Comparison of ENCODE assay signal across 14 mouse cellular contexts in the genomic region with DNA sequence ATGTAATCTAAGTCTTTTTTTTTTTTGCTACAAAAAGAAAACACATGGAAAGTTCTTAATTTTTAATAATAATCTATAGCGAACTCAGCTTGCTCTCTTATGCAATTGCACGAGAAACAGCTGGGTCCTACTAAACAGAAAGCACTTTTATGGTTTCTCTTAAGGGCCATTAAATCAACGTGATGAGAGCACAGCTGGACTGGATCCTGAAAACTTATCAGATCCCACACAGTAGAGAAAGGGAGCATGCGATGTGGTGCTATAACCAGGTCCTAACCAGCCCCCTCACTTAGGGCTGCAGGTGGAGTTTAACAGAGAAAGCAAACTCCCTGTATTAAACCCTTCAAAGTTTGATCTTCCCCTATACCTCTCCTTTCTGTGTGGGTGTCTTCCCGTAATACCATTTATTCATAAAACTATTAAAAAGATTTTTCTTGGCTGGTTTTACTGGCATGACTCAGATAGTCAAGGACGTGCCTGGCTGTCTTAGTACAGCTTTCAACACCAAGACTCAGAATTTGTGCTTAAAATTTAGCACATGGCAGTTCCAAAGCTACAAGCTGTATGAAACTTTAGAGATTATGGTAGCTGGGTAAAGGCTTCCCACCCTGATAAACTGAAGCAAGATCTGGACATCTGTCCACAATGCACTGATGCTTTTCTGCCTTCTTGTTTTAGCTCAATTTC.
DNase-seq lines count a peak whose midpoint lies in the region; ATAC-seq lines count a peak whose summit lies in the region.
"Had no signal": no experiment of that assay in that cellular context is flagged by ENCODE, and none has a peak within 500 bp of the region (broad histone marks: within the 10 kb centered on the region; RNA-seq: fewer than 3 reads in every experiment).

No protein-coding gene starts in this region.

- ATAC-seq in heart, embryonic 12.5 days (ENCODE audit: insufficient number of reproducible peaks, low FRiP score) = no peak
- peak; percentile 36; the same call in 1 of the 2 replicates for ATAC-seq in limb, embryonic 13.5 days (ENCODE audit: low FRiP score, low read depth)
- 0 out of 2 replicates have a peak, but pooled peaks have one; percentile 47 for ATAC-seq in stomach, embryonic 16.5 days (ENCODE audit: insufficient read depth, low FRiP score)
- ATAC-seq: inflammation-experienced regulatory T-cells, adult 6 months had no signal

- no peak overlapping the region for H3K4me3 ChIP-seq in heart, embryonic 12.5 days
- no peak overlapping the region for H3K4me3 ChIP-seq in limb, embryonic 13.5 days
- H3K4me3 ChIP-seq in limb, embryonic 10.5 days = no peak overlapping the region
- no peak overlapping the region for H3K4me3 ChIP-seq in stomach, embryonic 16.5 days (replicated peaks; ENCODE audit: low read length)
- H3K4me3 ChIP-seq: forebrain, embryonic 10.5 days; limb, embryonic 15.5 days; midbrain, embryonic 10.5 days had no signal

- H3K9ac ChIP-seq in heart, embryonic 12.5 days = no peak overlapping the region
- H3K9ac ChIP-seq in limb, embryonic 13.5 days = no peak overlapping the region
- H3K9ac ChIP-seq in stomach, embryonic 16.5 days (ENCODE audit: low read length) = no peak overlapping the region
- H3K9ac ChIP-seq: limb, embryonic 15.5 days had no signal

- WGBS in heart, embryonic 12.5 days = 64% methylated on average over 6 of the region's 6 CpGs
- 50% methylated on average over 6 of the region's 6 CpGs for WGBS in limb, embryonic 13.5 days
- 78% methylated on average over 6 of the region's 6 CpGs for WGBS in limb, embryonic 10.5 days
- WGBS in stomach, embryonic 16.5 days = 49% methylated on average over 6 of the region's 6 CpGs

- no peaks in the 10 kb centered on the region for H3K27me3 ChIP-seq in heart, embryonic 12.5 days (replicated peaks)
- H3K27me3 ChIP-seq in limb, embryonic 13.5 days = no peaks in the 10 kb centered on the region
- no peaks in the 10 kb centered on the region for H3K27me3 ChIP-seq in limb, embryonic 10.5 days (ENCODE audit: low read depth, poor library complexity, severe bottlenecking)
- H3K27me3 ChIP-seq in stomach, embryonic 16.5 days (ENCODE audit: control insufficient read depth, insufficient read depth, low read length) = no peaks in the 10 kb centered on the region
- H3K27me3 ChIP-seq: limb, embryonic 15.5 days had no signal

- no peak overlapping the region for H3K4me2 ChIP-seq in heart, embryonic 12.5 days
- H3K4me2 ChIP-seq in limb, embryonic 13.5 days (replicated peaks) = no peak overlapping the region
- peak overlapping the region; percentile 19; the same call in 1 of the 2 replicates for H3K4me2 ChIP-seq in stomach, embryonic 16.5 days (ENCODE audit: low read depth, low read length)
- H3K4me2 ChIP-seq: limb, embryonic 15.5 days had no signal

- H3K4me1 ChIP-seq in heart, embryonic 12.5 days (replicated peaks) = no peaks in the 10 kb centered on the region
- no peaks in the 10 kb centered on the region for H3K4me1 ChIP-seq in limb, embryonic 13.5 days
- H3K4me1 ChIP-seq in limb, embryonic 10.5 days = no peaks in the 10 kb centered on the region
- H3K4me1 ChIP-seq in stomach, embryonic 16.5 days (ENCODE audit: control insufficient read depth, insufficient read depth, low read length) = no peaks in the 10 kb centered on the region
- H3K4me1 ChIP-seq: forebrain, embryonic 10.5 days; limb, embryonic 15.5 days; midbrain, embryonic 10.5 days had no signal

- no peak overlapping the region for H3K27ac ChIP-seq in heart, embryonic 12.5 days (ENCODE audit: poor library complexity, severe bottlenecking)
- H3K27ac ChIP-seq in limb, embryonic 13.5 days = no peak overlapping the region
- H3K27ac ChIP-seq in limb, embryonic 10.5 days = no peak overlapping the region
- H3K27ac ChIP-seq in stomach, embryonic 16.5 days (ENCODE audit: low read length) = no peak overlapping the region
- H3K27ac ChIP-seq: forebrain, embryonic 10.5 days; limb, embryonic 15.5 days; midbrain, embryonic 10.5 days had no signal

- H3K9me3 ChIP-seq in heart, embryonic 12.5 days (replicated peaks) = no peaks in the 10 kb centered on the region
- H3K9me3 ChIP-seq in limb, embryonic 13.5 days = no peaks in the 10 kb centered on the region
- H3K9me3 ChIP-seq in limb, embryonic 10.5 days (replicated peaks) = no peaks in the 10 kb centered on the region
- H3K9me3 ChIP-seq in stomach, embryonic 16.5 days (replicated peaks; ENCODE audit: control insufficient read depth, low read length) = no peaks in the 10 kb centered on the region
- H3K9me3 ChIP-seq: forebrain, embryonic 10.5 days; limb, embryonic 15.5 days; midbrain, embryonic 10.5 days had no signal

- H3K36me3 ChIP-seq in heart, embryonic 12.5 days = no peaks in the 10 kb centered on the region
- H3K36me3 ChIP-seq in limb, embryonic 13.5 days = no peaks in the 10 kb centered on the region
- H3K36me3 ChIP-seq in limb, embryonic 10.5 days = no peaks in the 10 kb centered on the region
- H3K36me3 ChIP-seq in stomach, embryonic 16.5 days (ENCODE audit: control insufficient read depth, insufficient read depth, low read length) = no peaks in the 10 kb centered on the region
- H3K36me3 ChIP-seq: forebrain, embryonic 10.5 days; limb, embryonic 15.5 days; midbrain, embryonic 10.5 days had no signal

- DNase-seq in heart, adult 9 months (ENCODE audit: low spot score in 2 of 2) = peak; percentile 3 to 9
- no peak for DNase-seq in limb, embryonic 10.5 days (ENCODE audit: low spot score)
- DNase-seq in fibroblast of lung, adult 2 months (ENCODE audit: low read depth) = peak; percentile 37
- DNase-seq in right cerebral cortex, postnatal 4 days = no peak
- DNase-seq: cerebellum, adult 8-10 months; embryo, embryonic 11 days; lung, postnatal 10 days had no signal

Comparison
In these comparisons a context has a peak if more than half of its experiments do, and no peak if none do; other contexts are left out.
1. DNase-seq: peak in heart, adult 9 months (2 of 2) and fibroblast of lung, adult 2 months (single experiment); none in limb, embryonic 10.5 days (single experiment) and right cerebral cortex, postnatal 4 days (single experiment).